Mouse (Mus musculus): ENCODE results near the gene Ctnna3.

Gene Ctnna3

GRCm38 (mm10) chr10:63933946-63934345 lies 504.0 kb downstream of the Ctnna3 start:
- DNase-seq (ENCODE audit: low spot score in 2 of 2), result no peak

- no peak for DNase-seq (ENCODE audit: low spot score in 2 of 2)
Observed at GRCm38 (mm10) chr10:63945534-63945933, 515.6 kb downstream of the Ctnna3 start.

GRCm38 (mm10) chr10:63947266-63947665 lies 517.4 kb downstream of the Ctnna3 start:
- DNase-seq (ENCODE audit: low spot score in 2 of 2), result no peak

- DNase-seq (ENCODE audit: low spot score in 2 of 2), result no peak
Observed at GRCm38 (mm10) chr10:63950867-63951266, 521.0 kb downstream of the Ctnna3 start.

GRCm38 (mm10) chr10:63951481-63951880 lies 521.6 kb downstream of the Ctnna3 start:
- DNase-seq (ENCODE audit: low spot score in 2 of 2), result no peak

GRCm38 (mm10) chr10:63954308-63954930 lies 524.5 kb downstream of the Ctnna3 start:
- DNase-seq (ENCODE audit: low spot score in 2 of 2), result no peak

- no peak for DNase-seq (ENCODE audit: low spot score in 2 of 2)
Observed at GRCm38 (mm10) chr10:63972300-63972699, 542.4 kb downstream of the Ctnna3 start.

GRCm38 (mm10) chr10:63978101-63978500 lies 548.2 kb downstream of the Ctnna3 start:
- DNase-seq (ENCODE audit: low spot score in 2 of 2), result no peak

GRCm38 (mm10) chr10:63978535-63978934 lies 548.6 kb downstream of the Ctnna3 start:
- DNase-seq (ENCODE audit: low spot score in 2 of 2), result no peak

GRCm38 (mm10) chr10:63978969-63979368 lies 549.1 kb downstream of the Ctnna3 start:
- DNase-seq (ENCODE audit: low spot score in 2 of 2), result no peak

GRCm38 (mm10) chr10:63979410-63979809 lies 549.5 kb downstream of the Ctnna3 start:
- DNase-seq (ENCODE audit: low spot score in 2 of 2), result no peak

- no peak for DNase-seq (ENCODE audit: low spot score in 2 of 2)
Observed at GRCm38 (mm10) chr10:63985576-63985975, 555.7 kb downstream of the Ctnna3 start.

GRCm38 (mm10) chr10:63994251-63994650 lies 564.4 kb downstream of the Ctnna3 start:
- DNase-seq (ENCODE audit: low spot score in 2 of 2), result no peak

GRCm38 (mm10) chr10:64001531-64001930 lies 571.6 kb downstream of the Ctnna3 start:
- DNase-seq (ENCODE audit: low spot score in 2 of 2), result no peak

GRCm38 (mm10) chr10:64001996-64002395 lies 572.1 kb downstream of the Ctnna3 start:
- DNase-seq (ENCODE audit: low spot score in 2 of 2), result no peak

GRCm38 (mm10) chr10:64020347-64020746 lies 590.4 kb downstream of the Ctnna3 start:
- no peak for DNase-seq (ENCODE audit: low spot score in 2 of 2)

GRCm38 (mm10) chr10:64023340-64023739 lies 593.4 kb downstream of the Ctnna3 start:
- DNase-seq (ENCODE audit: low spot score in 2 of 2), result no peak

- no peak for DNase-seq (ENCODE audit: low spot score in 2 of 2)
Observed at GRCm38 (mm10) chr10:64030901-64031300, 601.0 kb downstream of the Ctnna3 start.

GRCm38 (mm10) chr10:64039760-64040535 lies 610.0 kb downstream of the Ctnna3 start:
- no peak for DNase-seq (ENCODE audit: low spot score in 2 of 2)

- DNase-seq (ENCODE audit: low spot score in 2 of 2), result no peak
Observed at GRCm38 (mm10) chr10:64041218-64041617, 611.3 kb downstream of the Ctnna3 start.

- DNase-seq (ENCODE audit: low spot score in 2 of 2), result no peak
Observed at GRCm38 (mm10) chr10:64041892-64042291, 612.0 kb downstream of the Ctnna3 start.

GRCm38 (mm10) chr10:64049151-64049550 lies 619.3 kb downstream of the Ctnna3 start:
- DNase-seq (ENCODE audit: low spot score in 2 of 2), result no peak

- no peak for DNase-seq (ENCODE audit: low spot score in 2 of 2)
Observed at GRCm38 (mm10) chr10:64049946-64050345, 620.0 kb downstream of the Ctnna3 start.
